Mouse (Mus musculus): Measurements from ENCODE around the gene Thra. TPM values are rescaled to one million over a fixed set of nuclear protein-coding genes. Genes with fewer than 3 reads are reported as not detected.

The Thra gene
- polyA plus RNA-seq, 1 experiment from 2014 or later, result 32.0 TPM

DNA sequence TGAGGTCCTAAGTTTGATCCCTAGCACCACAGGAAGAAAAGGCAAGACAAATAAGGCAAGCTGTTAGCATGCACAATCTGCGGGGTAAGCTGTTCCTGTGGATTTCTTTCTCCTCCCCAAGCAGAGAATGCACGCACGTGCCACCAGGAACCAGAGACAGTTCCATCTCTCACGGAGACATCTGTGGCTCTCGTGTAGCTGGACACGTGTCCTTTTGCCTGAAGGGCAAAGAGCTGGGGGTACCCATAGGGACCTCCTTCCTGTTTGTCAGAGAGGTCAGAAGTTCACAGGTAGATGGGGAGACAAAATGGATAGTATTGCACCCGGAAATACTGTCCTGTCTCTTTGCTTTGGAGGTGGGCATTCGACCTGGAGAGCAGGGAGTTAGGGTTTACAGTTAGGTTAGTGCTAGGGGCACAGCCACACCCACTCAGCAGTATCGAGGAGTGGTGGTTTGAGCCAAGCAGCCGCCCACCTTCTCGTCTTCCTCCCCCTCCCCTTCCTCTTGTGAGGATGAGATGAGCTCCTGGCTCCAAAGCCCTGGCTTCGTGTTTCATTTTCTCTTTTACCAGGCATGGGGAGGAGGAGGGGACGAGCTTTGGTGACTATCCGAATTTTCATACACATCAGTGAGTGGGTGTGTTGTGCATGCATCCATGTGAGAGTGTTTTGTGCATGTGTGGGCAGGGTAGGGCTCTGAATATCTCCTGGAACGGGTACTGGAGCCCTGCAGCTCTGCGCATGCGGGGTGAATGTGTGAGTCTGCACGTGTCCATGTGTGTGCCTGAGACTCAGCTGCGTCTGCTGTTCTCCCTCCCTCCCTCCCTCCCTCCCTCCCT, 6.6 kb downstream of the Thra start:
- no peak for ATAC-seq (ENCODE audit: insufficient read depth, low FRiP score, low TSS enrichment)
- peaks cover 81% of the 10 kb centered on the region for H3K4me1 ChIP-seq (ENCODE audit: control insufficient read depth, insufficient read depth, low read length)
- H3K36me3 ChIP-seq (ENCODE audit: control insufficient read depth, insufficient read depth, low read length), result no peaks in the 10 kb centered on the region
- peak overlapping the region; percentile 42 for H3K9ac ChIP-seq (ENCODE audit: low read length)
- 8% methylated on average over 19 of the region's 19 CpGs for WGBS
- H3K27me3 ChIP-seq (ENCODE audit: control insufficient read depth, insufficient read depth, low read length), result no peaks in the 10 kb centered on the region
- H3K9me3 ChIP-seq (ENCODE audit: control insufficient read depth, low read length), result no peaks in the 10 kb centered on the region
- DNase-seq (ENCODE audit: low spot score), result peak; percentile 80
- peak overlapping the region; percentile 15 for H3K4me3 ChIP-seq (ENCODE audit: low read depth, low read length)
- H3K4me2 ChIP-seq (ENCODE audit: low read depth), result peak overlapping the region; percentile 41
- peak overlapping the region; percentile 68 for H3K27ac ChIP-seq (ENCODE audit: low read depth, low read length)

DNA sequence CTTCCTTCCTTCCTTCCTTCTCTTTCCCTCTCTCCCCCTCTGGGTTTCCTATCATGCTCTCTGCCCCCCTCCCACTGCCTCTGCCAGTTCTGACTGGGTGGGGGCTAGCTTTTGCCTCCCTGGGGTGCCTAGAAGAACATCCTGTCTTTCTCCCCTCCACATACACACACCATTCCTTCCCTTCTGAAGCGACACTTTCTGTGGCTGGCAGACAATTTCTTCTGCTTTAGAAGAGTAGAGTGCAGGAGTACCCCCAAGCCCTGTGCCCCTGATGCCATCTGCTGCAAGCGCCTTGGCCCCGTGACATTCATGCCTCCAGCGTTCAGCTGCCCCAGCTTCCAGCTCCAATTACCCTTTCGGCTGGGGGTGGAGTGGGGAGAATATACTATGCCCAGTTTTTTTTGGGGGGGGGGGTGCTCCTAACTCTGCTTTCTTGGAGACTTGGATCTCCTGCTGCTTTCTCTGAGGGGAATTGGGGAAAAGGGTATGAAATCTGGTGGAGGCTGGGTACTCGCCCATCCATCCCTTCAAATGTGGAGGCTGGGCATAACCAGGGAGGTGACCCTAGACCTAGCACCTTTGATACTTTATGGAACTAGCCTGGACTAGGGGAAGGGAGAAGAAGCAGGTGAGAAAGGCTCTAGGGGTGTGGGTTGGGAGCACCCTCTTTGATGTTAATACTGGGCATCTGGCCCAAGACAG, 7.5 kb downstream of the Thra start:
- Histone ChIP-seq H3K9ac (ENCODE audit: low read length) (peak overlapping the region; percentile 37), H3K36me3 (ENCODE audit: control insufficient read depth, insufficient read depth, low read length) (no peaks in the 10 kb centered on the region), H3K4me1 (ENCODE audit: control insufficient read depth, insufficient read depth, low read length) (peaks cover 75% of the 10 kb centered on the region), H3K9me3 (ENCODE audit: control insufficient read depth, low read length) (no peaks in the 10 kb centered on the region), H3K27me3 (ENCODE audit: control insufficient read depth, insufficient read depth, low read length) (no peaks in the 10 kb centered on the region), H3K4me2 (ENCODE audit: low read depth) (peak overlapping the region; percentile 14; the same call in 1 of the 2 replicates), H3K27ac (ENCODE audit: low read depth, low read length) (peak overlapping the region; percentile 83), H3K4me3 (ENCODE audit: low read depth, low read length) (no peak overlapping the region)
- WGBS, result 29% methylated on average over 6 of the region's 6 CpGs
- no peak for ATAC-seq (ENCODE audit: insufficient read depth, low FRiP score, low TSS enrichment)
- DNase-seq (ENCODE audit: low spot score), result no peak

DNA sequence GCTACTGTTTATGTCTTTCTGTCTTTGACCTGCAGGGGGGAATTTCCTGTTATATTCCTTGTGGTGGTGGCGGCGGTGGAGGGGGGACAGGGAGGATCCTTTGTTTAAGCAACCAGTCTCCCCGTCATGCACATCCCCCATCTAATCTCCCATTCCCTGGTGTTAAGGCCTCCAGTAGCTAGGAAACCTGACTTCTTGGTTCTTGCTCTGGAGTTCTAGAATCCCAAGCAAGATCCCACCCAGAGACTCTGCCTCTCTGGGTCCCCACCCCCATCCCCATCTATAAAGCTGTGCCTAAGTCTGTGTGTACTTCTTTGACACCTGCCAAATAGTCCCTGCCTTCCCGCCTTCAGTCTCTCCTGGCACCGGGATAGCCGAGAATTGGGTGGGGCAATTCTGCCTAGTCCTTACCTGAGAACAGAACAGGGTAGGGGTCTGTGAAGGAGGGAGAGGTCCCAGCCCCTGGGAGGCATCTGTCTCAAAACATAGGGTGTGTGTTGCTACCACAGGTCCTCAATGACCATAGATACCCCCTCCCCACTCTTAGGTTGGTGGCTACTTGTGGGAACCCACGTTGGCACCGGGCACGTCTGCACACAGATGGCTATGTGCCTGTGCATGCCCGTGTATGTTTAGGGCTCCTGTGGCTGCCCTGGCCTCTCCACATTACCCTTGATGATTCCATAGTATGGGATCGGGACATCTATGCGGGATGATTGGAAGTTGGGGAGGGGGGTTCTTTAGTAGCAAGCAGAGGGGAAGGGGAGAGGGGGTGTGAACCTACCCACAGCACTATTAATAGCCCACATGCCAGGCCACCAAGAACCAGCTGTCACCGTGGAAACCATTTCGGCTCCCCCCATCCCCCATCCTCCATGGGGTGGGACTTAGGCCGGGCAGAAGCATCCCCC, 8.3 kb downstream of the Thra start:
- ATAC-seq (ENCODE audit: insufficient read depth, low FRiP score, low TSS enrichment) (peak; percentile 48; the same call in 1 of the 2 replicates), DNase-seq (ENCODE audit: low spot score) (peak; percentile 59)
- no peaks in the 10 kb centered on the region for H3K27me3 ChIP-seq (ENCODE audit: control insufficient read depth, insufficient read depth, low read length)
- peak overlapping the region; percentile 77 for H3K27ac ChIP-seq (ENCODE audit: low read depth, low read length)
- peaks cover 67% of the 10 kb centered on the region for H3K4me1 ChIP-seq (ENCODE audit: control insufficient read depth, insufficient read depth, low read length)
- no peak overlapping the region for H3K4me2 ChIP-seq (ENCODE audit: low read depth)
- no peaks in the 10 kb centered on the region for H3K9me3 ChIP-seq (ENCODE audit: control insufficient read depth, low read length)
- 27% methylated on average over 15 of the region's 15 CpGs for WGBS
- no peak overlapping the region for H3K4me3 ChIP-seq (ENCODE audit: low read depth, low read length)
- peak overlapping the region; percentile 42 for H3K9ac ChIP-seq (ENCODE audit: low read length)
- H3K36me3 ChIP-seq (ENCODE audit: control insufficient read depth, insufficient read depth, low read length), result no peaks in the 10 kb centered on the region

DNA sequence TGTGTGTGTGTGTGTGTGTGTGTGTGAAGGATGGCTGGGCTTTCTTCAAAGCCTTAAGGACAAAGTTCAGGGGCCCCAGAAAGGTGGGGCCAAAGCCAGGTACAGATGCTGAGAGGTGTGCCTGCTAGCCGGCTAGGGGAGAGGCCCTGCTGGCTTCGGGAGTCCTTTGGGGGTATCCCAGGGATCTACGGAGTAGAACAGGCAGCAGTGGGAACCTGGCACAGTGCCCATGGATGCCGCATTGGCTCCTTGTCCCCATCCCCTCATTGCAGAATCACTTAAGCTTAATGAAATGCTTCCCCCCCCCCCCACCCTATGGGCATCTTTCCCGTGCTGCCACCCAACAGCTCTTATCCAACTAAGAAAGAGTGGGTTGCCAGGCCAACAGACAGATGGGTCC, 9.3 kb downstream of the Thra start:
- 47% methylated on average over 5 of the region's 5 CpGs for WGBS
- no peaks in the 10 kb centered on the region for H3K27me3 ChIP-seq (ENCODE audit: control insufficient read depth, insufficient read depth, low read length)
- H3K27ac ChIP-seq (ENCODE audit: low read depth, low read length), result peak overlapping the region; percentile 77
- H3K4me2 ChIP-seq (ENCODE audit: low read depth), result no peak overlapping the region
- H3K4me1 ChIP-seq (ENCODE audit: control insufficient read depth, insufficient read depth, low read length), result peaks cover 58% of the 10 kb centered on the region
- H3K9me3 ChIP-seq (ENCODE audit: control insufficient read depth, low read length), result no peaks in the 10 kb centered on the region
- peak overlapping the region; percentile 42 for H3K9ac ChIP-seq (ENCODE audit: low read length)
- no peak for DNase-seq (ENCODE audit: low spot score)
- no peaks in the 10 kb centered on the region for H3K36me3 ChIP-seq (ENCODE audit: control insufficient read depth, insufficient read depth, low read length)
- H3K4me3 ChIP-seq (ENCODE audit: low read depth, low read length), result no peak overlapping the region
- ATAC-seq (ENCODE audit: insufficient read depth, low FRiP score, low TSS enrichment), result no peak

DNA sequence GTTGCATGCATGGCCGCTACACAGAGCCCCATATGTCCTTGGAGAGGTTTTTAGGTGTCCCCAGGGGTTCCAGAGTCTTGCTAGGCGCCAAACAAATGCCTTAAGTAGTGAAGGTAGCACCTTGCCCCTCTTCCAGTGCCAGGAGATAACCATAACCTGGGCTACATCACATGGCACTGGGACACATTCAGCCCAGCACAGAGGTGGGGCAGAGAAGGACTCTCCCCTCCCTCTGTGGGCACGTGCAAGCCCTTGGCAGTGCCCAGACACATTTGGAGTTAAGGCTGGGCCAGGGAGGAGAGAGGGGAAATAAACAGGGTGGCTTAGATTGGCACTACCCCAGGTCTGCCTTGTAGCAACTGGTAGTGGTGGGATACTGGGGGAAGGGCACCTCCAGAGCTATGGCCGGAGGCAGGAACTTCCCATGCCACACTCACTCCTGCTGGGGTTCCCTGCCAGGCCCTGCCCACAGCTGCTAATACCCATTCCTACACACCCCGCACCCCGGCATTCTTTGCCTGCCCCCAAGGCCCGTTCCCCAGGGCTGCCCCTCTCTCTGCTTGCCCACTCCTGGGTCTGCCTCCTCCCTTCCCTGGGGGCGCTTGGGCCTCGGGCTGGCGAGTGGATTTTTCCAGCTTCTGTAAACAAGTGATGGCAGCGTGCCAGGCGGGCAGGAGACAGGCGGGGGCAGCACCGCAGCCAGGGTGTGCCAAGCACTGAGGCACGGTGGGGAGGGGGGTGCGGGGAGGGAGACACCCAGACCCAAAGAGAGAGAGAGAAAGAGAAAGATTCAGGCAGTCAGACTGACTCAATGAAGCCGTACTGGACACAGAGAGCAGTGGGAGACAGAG, 10.1 kb downstream of the Thra start:
- H3K27ac ChIP-seq (ENCODE audit: low read depth, low read length), result peak overlapping the region; percentile 77
- 0 out of 2 replicates have a peak overlapping the region, but pooled peaks have one; percentile 7 for H3K9ac ChIP-seq (ENCODE audit: low read length)
- ATAC-seq (ENCODE audit: insufficient read depth, low FRiP score, low TSS enrichment), result peak; percentile 29; the same call in 1 of the 2 replicates
- no peaks in the 10 kb centered on the region for H3K9me3 ChIP-seq (ENCODE audit: control insufficient read depth, low read length)
- H3K27me3 ChIP-seq (ENCODE audit: control insufficient read depth, insufficient read depth, low read length), result no peaks in the 10 kb centered on the region
- H3K4me2 ChIP-seq (ENCODE audit: low read depth), result no peak overlapping the region
- 47% methylated on average over 17 of the region's 17 CpGs for WGBS
- H3K4me3 ChIP-seq (ENCODE audit: low read depth, low read length), result no peak overlapping the region
- DNase-seq (ENCODE audit: low spot score), result no peak
- peaks cover 53% of the 10 kb centered on the region for H3K4me1 ChIP-seq (ENCODE audit: control insufficient read depth, insufficient read depth, low read length)
- H3K36me3 ChIP-seq (ENCODE audit: control insufficient read depth, insufficient read depth, low read length), result no peaks in the 10 kb centered on the region

DNA sequence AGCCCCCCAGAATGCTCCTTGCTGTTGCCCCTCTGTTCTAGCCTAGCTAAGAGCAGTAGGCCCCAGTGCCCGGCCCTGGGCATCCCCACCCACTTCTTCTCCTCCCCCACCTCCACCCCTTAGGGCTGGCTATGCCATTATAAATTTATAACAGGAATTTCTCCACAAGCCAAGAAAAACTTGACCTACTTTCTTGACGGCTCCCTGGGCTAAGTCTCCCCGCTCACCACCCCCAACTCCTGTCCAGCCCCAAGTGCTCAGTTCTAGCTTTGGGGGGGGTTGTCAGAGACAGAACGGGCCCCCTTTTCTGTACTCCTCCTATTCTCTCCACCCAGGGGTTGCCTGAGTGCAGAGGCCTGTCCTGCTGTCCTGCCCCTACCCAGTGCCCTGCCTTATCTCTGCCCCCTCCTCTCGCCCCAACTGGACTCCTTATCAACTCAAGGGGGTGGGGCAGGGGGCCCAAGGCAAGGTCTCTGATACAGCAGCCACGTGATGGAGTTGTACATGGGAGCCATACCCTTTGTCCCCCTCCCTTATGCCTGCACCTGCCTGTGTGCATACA, 10.9 kb downstream of the Thra start:
- Histone ChIP-seq H3K9me3 (ENCODE audit: control insufficient read depth, low read length) (no peaks in the 10 kb centered on the region), H3K9ac (ENCODE audit: low read length) (peak overlapping the region; percentile 18; the same call in 1 of the 2 replicates), H3K27me3 (ENCODE audit: control insufficient read depth, insufficient read depth, low read length) (no peaks in the 10 kb centered on the region), H3K27ac (ENCODE audit: low read depth, low read length) (peak overlapping the region; percentile 1), H3K4me2 (ENCODE audit: low read depth) (no peak overlapping the region), H3K4me3 (ENCODE audit: low read depth, low read length) (no peak overlapping the region), H3K36me3 (ENCODE audit: control insufficient read depth, insufficient read depth, low read length) (no peaks in the 10 kb centered on the region), H3K4me1 (ENCODE audit: control insufficient read depth, insufficient read depth, low read length) (peaks cover 52% of the 10 kb centered on the region)
- ATAC-seq (ENCODE audit: insufficient read depth, low FRiP score, low TSS enrichment) (no peak), DNase-seq (ENCODE audit: low spot score) (no peak)
- 47% methylated on average over 6 of the region's 6 CpGs for WGBS

DNA sequence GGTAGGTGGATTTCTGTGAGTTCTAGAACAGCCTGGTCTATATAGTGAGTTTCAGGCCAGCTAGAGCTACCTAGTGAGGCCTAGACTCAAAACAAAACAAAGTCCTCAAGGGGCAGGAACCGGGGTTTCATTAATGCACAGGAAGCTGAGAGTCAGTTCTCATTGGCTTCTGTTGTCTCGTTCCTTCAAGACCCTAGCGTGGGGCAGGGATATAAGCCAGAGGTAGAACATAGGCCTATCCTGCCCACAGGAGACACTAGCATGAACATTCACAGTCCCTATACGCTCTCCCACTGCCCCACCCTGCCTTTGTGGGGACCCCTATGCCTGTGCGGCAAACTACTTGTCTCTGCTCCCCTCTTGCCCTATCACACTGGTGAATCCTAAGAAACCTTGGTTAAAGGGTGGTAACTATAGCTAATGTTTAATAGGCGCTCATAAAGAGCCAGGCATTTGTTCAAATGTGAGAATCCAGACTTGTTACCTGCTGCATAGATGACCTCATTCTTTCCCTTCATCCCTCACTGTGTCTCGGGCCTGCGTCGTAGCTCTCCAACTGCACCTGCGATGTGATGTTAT, 12.2 kb downstream of the Thra start:
- Histone ChIP-seq H3K9me3 (ENCODE audit: control insufficient read depth, low read length) (no peaks in the 10 kb centered on the region), H3K4me1 (ENCODE audit: control insufficient read depth, insufficient read depth, low read length) (peaks cover 40% of the 10 kb centered on the region), H3K9ac (ENCODE audit: low read length) (no peak overlapping the region), H3K27ac (ENCODE audit: low read depth, low read length) (no peak overlapping the region), H3K4me3 (ENCODE audit: low read depth, low read length) (no peak overlapping the region), H3K4me2 (ENCODE audit: low read depth) (no peak overlapping the region), H3K36me3 (ENCODE audit: control insufficient read depth, insufficient read depth, low read length) (no peaks in the 10 kb centered on the region), H3K27me3 (ENCODE audit: control insufficient read depth, insufficient read depth, low read length) (no peaks in the 10 kb centered on the region)
- 93% methylated on average over 10 of the region's 10 CpGs for WGBS
- DNase-seq (ENCODE audit: low spot score), result no peak
- ATAC-seq (ENCODE audit: insufficient read depth, low FRiP score, low TSS enrichment), result no peak
